In the genomic region with DNA sequence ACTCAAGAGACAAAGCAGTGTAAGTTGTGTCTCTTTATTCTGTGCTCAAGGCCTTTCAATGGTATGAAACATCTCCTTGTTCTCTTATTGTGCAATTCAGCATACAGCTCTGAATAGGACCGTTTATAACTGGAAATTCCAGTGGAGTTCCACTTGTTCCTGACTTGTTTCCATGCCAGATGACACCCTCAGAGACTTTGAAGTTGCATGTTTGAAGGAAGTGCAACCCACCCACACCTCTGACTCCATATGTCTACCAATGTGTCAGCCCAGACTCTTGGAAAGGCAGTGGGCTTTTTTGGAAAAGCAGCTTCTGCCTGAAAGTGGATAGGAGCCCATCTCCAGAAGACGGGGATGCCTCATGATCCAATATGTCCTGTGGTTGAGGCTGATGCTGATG, we compare ENCODE assay signal across 12 mouse cellular contexts.
DNase-seq lines count a peak whose midpoint lies in the region.
"Had no signal": no experiment of that assay in that cellular context is flagged by ENCODE, and none has a peak within 500 bp of the region (broad histone marks: within the 10 kb centered on the region; RNA-seq: fewer than 3 reads in every experiment).

No protein-coding gene starts in this region.

- peak; percentile 87 for DNase-seq in right cerebral cortex, adult 18-20 months
- DNase-seq in right cerebral cortex, postnatal 4 days = no peak
- DNase-seq in layer of hippocampus, adult 8-10 months (ENCODE audit: low spot score in 2 of 2) = peak; percentile 77 to 80
- DNase-seq in left cerebral cortex, adult 9 months (ENCODE audit: low spot score in 2 of 2) = peak; percentile 73 to 84
- DNase-seq in telencephalon, adult 2 months (ENCODE audit: low read depth, low spot score) = peak; percentile 89
- DNase-seq in adrenal gland, postnatal 4 days (ENCODE audit: low spot score in 2 of 2) = no peak
- DNase-seq in adipocyte (ENCODE audit: low spot score) = no peak
- no peak for DNase-seq in cerebellum, adult 9-10 months
- DNase-seq: cerebellum, adult 9-11 months; forebrain, postnatal 0 days; heart, adult 11 months; lung, postnatal 10 days had no signal

Comparison
In these comparisons a context has a peak if more than half of its experiments do, and no peak if none do; other contexts are left out.
1. DNase-seq: peak in right cerebral cortex, adult 18-20 months (single experiment), layer of hippocampus, adult 8-10 months (2 of 2), left cerebral cortex, adult 9 months (2 of 2) and telencephalon, adult 2 months (single experiment); none in right cerebral cortex, postnatal 4 days (single experiment), adrenal gland, postnatal 4 days (0 of 2), adipocyte (single experiment) and cerebellum, adult 9-10 months (single experiment).